Mouse (Mus musculus) monocyte, adult 2 months (primary cell): ENCODE data around the gene Tmem106c.

Experiments used
- DNase-seq, 2 experiments: peaks; one replicate each; pipeline ENCODE4 v3.0.0; 2022; ENCODE audit warnings: low spot score in 2 of 2, low read depth in 1 of 2

The Tmem106c gene

GRCm38 (mm10) chr15:97999546-97999945, 35.5 kb downstream of the Tmem106c start:
- DNase-seq, result no peak

GRCm38 (mm10) chr15:97999991-98000390, 36.0 kb downstream of the Tmem106c start:
- DNase-seq, result no peak

DNA sequence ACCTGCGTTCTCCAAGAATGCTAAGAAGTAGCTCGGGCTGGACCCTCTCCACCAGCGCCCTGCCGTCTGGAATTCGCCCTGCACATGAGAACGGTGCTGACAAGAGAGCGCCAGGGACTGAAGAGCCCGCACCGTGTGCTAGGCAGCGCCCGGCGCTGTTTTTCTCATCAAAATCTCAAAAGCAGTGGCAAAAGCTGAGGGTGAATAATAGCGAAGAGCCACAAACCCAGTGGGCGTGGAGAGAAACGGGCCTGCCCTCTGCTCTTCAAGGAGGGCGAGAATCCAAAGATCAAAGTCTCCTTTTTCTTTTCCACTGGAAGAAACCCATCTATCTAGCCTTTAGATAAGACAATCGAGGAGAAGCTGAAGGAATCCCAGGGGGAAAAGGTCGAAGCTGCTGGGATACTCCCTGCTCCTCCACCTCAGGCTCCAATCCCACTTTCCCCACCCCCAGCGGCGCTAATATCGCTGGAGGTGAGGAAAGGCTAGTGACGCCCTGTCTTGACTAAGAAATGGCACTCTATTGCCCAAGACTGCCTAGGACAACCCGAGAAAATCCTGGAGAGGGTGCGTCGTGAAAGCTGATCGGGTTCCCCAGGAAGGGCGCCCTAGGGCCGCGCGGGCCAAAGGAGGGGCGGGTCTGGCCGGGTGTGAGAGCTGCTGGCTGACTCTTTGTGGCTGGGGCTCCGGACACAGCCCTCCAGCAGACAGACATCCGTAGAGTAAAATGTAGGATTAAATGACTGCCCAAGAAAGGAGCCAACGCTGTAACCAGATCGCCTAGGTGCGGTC, 37.5 kb downstream of the Tmem106c start:
- no peak for DNase-seq

DNA sequence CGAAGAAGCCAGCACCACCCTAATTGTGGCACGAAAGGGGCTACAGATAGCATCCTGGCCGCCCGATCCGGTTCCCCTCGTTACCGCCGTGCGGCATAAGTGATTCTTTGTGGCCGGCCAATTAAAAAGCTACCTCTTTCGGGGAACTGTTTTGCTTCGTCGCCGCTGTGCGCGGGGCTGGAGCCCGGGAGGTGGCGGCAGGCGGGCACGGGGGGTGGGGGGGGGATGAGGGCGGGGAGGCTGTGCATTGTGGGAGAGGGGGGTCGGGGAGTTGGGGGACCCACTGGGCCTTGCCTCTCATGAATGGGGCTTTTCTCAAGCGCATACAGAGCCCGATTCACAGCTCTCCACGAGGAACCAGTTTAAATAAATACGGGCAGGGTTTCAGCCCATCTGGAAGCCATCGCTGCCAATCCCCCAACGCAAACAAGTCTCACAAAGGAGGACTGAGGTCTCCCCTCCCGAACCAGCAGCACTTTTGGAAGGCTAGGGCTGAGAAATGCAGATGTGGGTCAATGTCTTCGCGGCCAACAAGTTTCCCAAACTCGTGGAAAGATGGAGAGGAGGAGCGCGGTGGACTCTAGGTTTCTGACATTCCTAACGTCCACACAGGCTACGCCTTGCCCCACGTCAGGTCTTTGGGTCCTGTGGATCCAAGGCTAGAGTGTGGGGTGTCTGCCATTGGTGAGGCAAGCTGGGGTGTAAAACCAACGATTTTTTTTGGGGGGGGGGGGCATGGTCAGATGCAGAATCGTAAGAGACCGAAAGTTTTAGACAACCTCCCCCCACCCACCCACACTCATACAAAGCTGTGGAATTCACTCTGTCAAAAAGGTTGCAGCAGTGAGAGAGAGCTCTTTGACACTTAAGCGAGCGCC, 38.4 kb downstream of the Tmem106c start:
- DNase-seq, result no peak

DNA sequence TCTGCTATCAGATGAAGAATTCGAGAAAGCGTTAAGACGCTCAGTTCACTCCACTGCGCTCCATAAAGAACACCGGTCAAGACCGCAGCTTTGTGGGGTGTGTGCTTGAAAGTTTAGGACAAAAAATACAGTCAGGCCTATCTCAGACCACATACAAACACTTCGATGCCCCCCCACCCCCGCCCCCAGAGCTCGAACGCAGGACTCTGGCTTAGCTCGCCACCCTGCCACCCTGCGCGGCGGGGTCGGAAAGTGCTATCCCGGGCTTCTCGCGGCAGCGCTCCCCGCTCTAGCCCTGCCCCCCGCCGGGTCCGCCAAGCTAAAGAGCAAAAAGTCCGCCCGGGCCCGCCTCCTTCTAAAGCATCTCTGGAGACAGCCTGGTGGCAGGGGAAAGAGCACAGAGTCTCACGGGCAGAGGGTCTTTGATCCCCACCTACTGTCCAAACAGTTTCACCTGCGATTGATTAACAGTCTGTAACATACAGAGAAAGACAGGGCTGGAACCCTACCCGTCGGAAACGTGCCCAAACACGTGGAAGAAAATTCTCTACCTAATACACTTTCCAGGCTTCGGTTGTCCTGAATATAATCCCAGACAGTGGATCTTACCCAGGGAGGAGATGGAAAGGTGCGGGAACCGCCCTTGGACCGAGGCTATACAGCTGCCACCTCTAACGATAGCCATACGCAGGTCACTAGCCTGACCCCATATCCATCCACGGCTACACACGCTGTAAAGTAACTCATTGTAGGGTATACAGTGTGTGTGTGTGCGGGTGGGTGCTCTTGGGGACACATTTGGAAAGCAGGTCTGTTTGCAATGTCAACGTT, 39.2 kb downstream of the Tmem106c start:
- no peak for DNase-seq

DNA sequence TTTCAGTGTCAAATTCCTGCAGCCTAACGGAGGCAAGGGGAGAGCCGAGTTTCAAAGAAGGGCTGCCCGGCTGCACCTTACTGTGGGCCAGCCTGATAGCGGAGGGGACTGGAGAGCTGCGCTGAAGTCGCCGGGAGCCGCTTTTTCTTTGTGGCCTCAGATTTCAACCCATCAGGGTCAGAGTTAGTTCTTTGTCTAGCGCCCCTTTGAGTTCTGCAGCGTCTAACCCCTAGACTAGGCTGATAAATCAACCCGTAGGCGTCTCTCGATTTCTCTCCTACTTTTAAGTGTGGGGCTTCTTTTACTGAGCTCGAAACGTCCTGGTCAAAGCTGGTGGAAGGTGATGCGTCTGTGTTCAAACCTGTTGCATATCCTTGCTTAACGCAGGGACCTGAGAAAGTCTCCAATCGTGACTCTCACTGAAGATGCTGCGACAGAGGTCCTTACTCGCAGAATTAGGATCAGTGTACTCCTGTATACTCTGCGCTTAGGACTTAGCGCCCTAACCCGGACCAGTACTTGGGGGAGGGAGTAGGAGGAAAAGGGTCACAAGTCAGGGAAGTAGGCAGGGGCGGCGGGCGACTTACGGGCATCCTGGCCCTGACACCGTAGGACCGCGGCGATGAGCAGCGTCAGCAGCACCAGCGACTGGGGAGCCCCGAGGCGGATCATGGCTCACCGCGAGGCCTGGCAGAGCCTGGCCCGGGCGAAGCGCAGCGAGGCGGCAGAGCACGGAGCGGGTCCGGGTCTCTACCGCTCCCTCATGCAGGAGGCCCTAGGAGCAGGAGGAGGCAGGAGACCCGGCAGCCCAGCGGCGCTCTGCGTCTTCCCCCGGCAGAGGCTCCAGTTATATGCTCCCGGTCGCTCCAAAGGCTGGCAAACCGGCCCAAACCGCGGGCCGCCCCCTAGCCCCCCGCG, 40.1 kb downstream of the Tmem106c start, which contains the start of gene Col2a1:
Col2a1 (minus strand) TSS at position 874 of the 918 bp plus-strand sequence.
- DNase-seq, result no peak

- no peak for DNase-seq
Observed at GRCm38 (mm10) chr15:98004740-98005159, 40.8 kb downstream of the Tmem106c start.

GRCm38 (mm10) chr15:98005181-98005580, 41.2 kb downstream of the Tmem106c start:
- DNase-seq, result no peak

DNA sequence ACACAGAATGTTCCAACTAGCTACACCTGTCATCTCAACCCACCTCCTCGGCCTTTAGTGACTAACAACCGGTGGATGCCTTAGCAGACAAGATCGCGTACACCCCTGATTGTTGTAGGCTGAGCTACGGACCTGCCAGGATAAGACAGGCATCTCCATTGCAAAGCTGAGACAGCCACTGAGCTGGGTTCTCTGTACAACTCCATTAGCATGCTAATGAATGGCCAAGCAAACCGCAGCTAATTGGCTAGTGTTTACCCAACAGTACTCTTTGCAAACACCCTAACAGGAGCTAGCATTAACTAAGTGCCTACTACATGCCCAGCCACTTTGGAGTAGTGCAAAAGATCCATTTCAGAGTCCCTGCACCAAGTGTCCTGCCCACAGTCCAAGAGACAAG, 48.8 kb downstream of the Tmem106c start:
- no peak for DNase-seq

GRCm38 (mm10) chr15:98017925-98018324, 53.9 kb downstream of the Tmem106c start:
- DNase-seq, result no peak

DNA sequence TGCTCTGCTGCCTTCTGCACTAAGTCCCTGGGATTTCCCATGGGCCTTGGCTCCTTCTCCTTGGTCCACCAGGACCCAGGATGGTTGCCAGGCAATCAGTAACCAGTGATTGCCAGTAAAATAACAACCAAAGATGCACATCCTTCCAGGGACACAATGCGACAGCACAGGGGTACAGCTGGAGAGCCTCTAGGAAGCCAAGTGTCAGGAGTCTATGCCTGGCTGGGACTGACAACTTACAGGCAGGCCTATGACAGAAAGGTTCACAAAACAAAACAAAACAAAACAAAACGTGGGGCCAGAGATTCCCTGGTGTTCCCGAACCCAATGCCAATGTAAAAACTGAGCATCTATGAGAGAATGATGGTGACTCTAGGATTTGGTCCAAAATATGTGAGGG, 55.0 kb downstream of the Tmem106c start:
- no peak for DNase-seq
